Mouse (Mus musculus) gonadal fat pad, adult 2 months (tissue): ENCODE measurements around the gene Prss33. TPM values are rescaled to one million over a fixed set of nuclear protein-coding genes. Genes with fewer than 3 reads are reported as not detected.
"Not testable (repeated sequence)": the region's sequence is repeated elsewhere in the genome, so short reads cannot be mapped to it uniquely, and the experiment has no call there.

Experiments used
- DNase-seq: peaks from one replicate; pipeline ENCODE4 v3.0.0-alpha.2; 2012; ENCODE audit warnings: low read depth
- polyA plus RNA-seq: library from polyadenylated mRNA; depleted of rRNA; stranded (reverse); fragments of >200 nt; gene quantifications from 2 replicates; pipeline ENCODE4 v1.2.3, GENCODE M21; 2012; rRNA removed

Gene Prss33
- polyA plus RNA-seq: 3.5 and 5.6 TPM in 2 replicates

GRCm38 (mm10) chr17:23836006-23836575 is at the start of gene Prss33:
TSS of gene Prss33 (minus strand) at chr17:23836056.
- DNase-seq: no peak

DNA sequence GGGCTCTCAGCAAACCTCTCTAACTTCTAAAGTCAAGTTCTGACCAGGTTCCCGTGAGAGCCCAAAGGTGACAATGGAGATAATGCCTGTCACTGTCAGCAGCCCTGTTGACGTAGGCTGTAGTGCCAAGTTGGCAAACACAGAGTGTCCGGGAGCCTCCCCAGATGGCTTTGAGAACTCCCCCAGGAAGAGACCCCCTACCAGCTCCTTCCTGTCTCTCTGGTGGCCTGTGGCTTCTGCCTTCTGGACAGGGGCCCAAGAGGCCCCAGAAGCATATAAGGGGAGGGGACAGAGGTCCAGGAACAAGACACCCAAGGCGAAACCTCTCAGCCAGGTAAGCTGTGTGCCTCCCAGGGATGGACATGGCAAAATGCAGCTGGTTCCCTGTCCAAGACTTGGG is 44.7 kb upstream of the Prss33 start, which contains the start of the genes Dcpp1 and Dcpp2:
Dcpp1 (plus strand) TSS at position 301 of the 400 bp plus-strand sequence.
Dcpp2 (plus strand) TSS at position 305 of the 400 bp plus-strand sequence.
- not testable (repeated sequence) for DNase-seq

GRCm38 (mm10) chr17:23877166-23877565 is 41.3 kb upstream of the Prss33 start:
- DNase-seq: no peak

DNA sequence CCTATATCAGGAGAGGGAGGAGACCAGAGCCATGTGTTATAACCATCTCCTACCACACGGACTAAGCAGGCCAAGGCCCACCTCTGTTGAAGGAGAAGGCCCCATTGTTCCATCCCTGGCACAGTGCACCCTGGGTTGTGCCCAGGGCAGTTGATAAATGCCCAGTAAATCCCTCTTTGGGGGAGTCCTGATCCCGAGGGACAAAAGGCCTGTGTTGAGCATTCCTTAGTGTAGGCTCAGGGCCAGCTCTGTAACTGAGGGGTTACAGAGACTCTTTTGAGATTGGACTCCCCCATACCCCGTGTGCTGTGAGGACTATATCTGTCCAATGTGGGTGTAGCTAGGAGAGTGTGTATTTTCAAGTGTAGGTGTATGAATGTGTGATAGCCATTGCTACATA is 40.9 kb upstream of the Prss33 start:
- DNase-seq: no peak

- no peak for DNase-seq
Observed at GRCm38 (mm10) chr17:23873884-23874856, 38.3 kb upstream of the Prss33 start.

DNA sequence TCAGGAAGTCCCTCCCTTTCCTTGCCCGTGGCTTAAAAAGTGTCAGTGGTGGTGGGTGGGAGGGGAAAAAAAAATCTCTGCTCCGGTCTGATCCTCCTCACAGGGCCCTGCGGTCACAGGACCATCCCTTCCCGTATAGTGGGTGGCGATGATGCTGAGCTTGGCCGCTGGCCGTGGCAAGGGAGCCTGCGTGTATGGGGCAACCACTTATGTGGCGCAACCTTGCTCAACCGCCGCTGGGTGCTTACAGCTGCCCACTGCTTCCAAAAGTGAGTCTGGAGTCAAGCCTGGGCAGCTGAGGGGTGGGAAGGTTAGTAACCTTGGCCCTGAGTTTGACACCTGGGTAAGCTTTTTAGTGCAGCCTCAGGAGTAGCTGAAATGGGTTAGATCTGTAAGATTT is 32.7 kb upstream of the Prss33 start:
- DNase-seq: no peak

- DNase-seq: no peak
Observed at GRCm38 (mm10) chr17:23867756-23868155, 31.9 kb upstream of the Prss33 start, which contains the start of gene Prss21. TSS of gene Prss21 (plus strand) at chr17:23868056.

- no peak for DNase-seq
Observed at GRCm38 (mm10) chr17:23862926-23863325, 27.1 kb upstream of the Prss33 start.

GRCm38 (mm10) chr17:23857913-23858312 is 22.1 kb upstream of the Prss33 start:
- no peak for DNase-seq

- no peak for DNase-seq
Observed at GRCm38 (mm10) chr17:23857193-23857592, 21.3 kb upstream of the Prss33 start.

DNA sequence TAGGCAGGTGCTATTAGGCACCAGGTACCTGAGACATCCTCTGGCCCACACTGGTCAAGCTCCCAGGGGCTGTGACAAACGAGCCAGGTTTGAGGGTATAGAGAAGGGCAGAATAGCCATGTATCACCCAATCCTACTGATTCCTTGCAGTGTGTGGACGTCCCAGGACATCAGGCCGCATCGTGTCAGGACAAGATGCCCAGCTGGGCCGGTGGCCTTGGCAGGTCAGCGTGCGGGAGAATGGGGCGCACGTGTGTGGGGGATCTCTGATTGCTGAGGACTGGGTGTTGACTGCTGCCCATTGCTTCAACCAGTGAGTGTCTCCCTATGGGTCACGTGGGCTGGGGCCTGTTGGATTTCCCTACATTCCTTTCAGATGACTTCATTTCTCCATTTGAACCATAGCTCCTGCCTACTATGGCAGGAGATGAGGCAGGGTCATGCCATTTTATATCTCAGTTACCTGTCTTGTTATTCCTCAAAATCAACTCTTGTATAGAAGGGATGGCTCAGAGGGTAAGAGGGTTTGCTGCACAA is 18.4 kb upstream of the Prss33 start:
- no peak for DNase-seq

- no peak for DNase-seq
Observed at GRCm38 (mm10) chr17:23853292-23853691, 17.4 kb upstream of the Prss33 start.

- no peak for DNase-seq
Observed at GRCm38 (mm10) chr17:23850853-23851749, 15.2 kb upstream of the Prss33 start.

DNA sequence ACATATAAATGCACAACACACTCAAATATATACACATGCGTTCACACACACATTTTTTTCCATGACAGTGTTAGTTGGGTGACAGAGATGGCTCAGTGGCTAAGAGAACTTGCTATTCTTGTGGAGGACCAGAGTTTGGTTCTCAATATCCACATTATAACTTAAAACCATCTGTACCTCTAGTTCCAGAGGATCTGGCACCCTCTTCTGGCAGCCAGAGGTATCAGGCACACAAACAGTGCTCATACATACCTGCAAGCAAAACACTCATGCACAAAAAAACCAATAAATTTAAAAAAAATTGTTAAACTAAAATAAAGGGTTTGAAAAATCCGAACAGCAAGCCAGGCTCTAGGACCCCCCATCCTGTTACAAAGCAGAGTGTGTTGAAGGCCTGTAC is 14.2 kb upstream of the Prss33 start:
- DNase-seq: no peak

DNA sequence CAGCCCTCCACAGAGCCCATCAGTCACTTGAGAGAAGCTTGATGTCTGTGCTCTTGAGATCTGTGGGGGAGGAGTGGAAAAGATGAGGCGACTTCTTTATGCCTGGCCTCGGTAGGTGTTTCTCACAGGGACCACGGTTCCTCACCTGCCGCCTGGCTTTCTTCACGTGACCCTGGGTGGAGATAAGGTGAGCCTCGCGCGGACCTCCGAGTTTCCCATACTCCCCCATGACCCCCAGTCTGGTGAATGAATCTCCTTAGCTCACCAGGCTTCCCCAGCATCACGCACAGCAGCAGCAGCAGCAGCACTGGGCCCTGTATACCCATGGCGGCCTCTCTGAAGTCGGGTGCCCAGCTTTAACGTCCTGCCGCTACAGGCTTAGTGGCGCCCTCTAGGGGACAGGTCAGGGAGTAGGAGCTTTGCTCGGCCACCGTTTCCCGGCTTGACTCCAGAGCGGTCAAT is 8.0 kb upstream of the Prss33 start, which contains the start of the genes Prss32 and Prss41:
Prss32 (plus strand) TSS at position 44 of the 462 bp plus-strand sequence.
Prss41 (minus strand) TSS at position 361 of the 462 bp plus-strand sequence.
- no peak for DNase-seq

DNA sequence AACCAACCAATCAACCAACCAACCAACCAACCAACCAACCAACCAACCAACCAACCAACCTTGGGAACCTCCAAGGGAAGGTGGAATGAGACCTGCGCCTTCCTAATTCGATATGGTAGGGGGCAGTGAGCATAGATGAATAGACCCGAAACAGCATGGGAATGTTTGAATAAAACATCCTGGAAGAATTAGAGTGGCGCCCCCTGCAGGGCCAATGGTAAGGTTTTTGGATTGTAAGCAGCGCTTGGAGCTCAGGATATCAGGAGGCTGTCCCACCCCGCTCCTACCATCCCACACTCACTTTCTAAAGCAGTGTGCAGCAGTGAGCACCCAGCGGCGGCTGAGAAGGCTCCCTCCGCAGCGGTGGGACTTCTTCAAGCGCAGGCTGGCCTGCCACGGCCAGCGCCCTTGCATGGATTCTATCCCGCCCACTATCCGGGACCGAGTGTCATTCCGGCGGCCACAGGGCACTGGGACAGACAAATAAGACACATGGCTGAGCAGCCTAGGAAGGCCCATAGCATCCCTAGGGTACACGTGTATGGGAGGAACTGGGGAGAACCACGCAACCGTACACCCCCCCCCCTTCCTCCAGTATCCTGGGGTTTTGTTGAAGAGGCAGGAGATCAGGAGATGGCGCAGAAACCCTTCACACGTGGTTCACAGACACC is 7.4 kb upstream of the Prss33 start:
- no peak for DNase-seq

DNA sequence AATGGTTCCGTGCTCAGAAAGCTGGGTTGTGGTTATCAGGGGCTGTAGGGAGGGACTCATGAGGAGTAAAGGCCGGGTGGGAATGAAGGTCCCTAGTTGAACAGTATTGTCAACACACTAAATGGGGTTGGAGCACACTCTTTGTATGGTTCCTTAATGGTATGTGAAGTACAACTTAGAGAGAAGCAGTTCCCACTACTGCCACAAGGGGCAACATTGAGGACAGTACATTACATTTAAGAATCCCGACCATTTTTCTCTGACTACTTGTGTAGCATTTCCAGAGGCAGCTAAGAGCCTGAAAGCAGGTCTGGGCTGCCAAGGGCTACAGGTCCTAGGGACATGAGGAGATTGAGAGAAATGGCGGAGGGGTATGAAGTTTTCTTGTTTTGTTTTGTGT is 5.3 kb upstream of the Prss33 start:
- no peak for DNase-seq

GRCm38 (mm10) chr17:23831201-23831600 is 4.7 kb downstream of the Prss33 start:
- no peak for DNase-seq

DNA sequence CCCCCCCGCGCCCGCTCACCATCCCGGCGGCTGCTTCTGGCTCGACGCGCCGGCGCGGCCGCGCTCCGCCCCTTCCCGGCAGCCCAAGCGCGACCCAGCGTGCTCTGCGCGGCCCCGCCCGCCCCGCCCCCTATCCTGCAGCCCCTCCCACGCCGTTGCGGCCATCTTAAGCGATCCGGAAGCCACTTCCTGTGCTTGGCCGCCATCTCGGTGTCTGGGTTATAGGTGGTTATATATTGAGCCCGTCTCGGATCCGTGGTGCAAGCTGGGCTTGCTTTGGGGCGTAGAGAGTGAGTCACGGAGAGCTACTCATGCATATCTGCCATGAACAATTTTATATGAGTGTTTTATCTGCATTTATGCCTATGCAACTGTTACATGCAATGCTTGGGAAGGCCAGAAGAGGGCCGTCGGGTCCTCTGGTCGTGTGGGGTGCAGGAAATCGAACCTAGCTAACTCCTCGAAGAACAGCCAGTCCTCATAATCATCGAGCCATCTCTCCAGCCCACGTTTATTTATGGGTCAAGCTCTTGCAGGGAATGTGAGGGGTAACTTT is 6.7 kb downstream of the Prss33 start, which contains the start of gene Elob:
Elob (minus strand) TSS at position 73 of the 556 bp plus-strand sequence.
- DNase-seq: peak; percentile 31
